In the genomic region with DNA sequence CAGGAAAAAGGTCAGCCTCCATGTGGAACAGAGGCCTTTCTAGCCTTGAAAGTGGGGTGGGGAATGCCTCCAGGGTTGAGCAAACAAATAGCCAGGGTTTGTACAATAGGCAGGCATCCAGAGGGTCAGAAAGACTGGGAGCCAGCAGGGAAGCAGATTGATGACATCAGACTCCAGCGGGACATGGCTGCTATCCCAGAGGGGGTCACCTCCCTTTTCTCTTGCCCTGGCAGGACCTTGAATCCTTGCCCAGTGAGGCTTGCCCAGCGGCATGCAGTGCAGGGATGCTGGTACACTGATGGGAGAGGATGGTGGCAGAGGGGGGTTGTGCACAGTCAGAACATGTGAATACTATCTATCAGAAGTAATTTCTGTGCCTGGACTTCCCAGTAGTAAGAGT, we compare ENCODE assay signal across 8 mouse cellular contexts. TPM values are rescaled to one million over a fixed set of nuclear protein-coding genes. Genes with fewer than 3 reads are reported as not detected.
DNase-seq lines count a peak whose midpoint lies in the region; ATAC-seq lines count a peak whose summit lies in the region.
"Had no signal": no experiment of that assay in that cellular context is flagged by ENCODE, and none has a peak within 500 bp of the region (broad histone marks: within the 10 kb centered on the region; RNA-seq: fewer than 3 reads in every experiment).

No protein-coding gene starts in this region.

- peak; percentile 20 to 30 for DNase-seq in left cerebral cortex, postnatal 14 days (ENCODE audit: low spot score in 2 of 2)
- no peak for DNase-seq in left cerebral cortex, adult 18-20 months (ENCODE audit: low spot score in 2 of 2)
- DNase-seq in adrenal gland, postnatal 36 days = peak; percentile 86
- DNase-seq in layer of hippocampus, postnatal 36 days = peak; percentile 12 to 36

- H3K9me3 ChIP-seq in heart, embryonic 13.5 days = no peaks in the 10 kb centered on the region
- H3K9me3 ChIP-seq: stomach, embryonic 15.5 days had no signal

- no peak overlapping the region for H3K4me3 ChIP-seq in heart, embryonic 13.5 days
- H3K4me3 ChIP-seq: stomach, embryonic 15.5 days had no signal

- H3K4me1 ChIP-seq in heart, embryonic 13.5 days = peaks cover 37% of the 10 kb centered on the region

- peak overlapping the region; percentile 90 for H3K27ac ChIP-seq in heart, embryonic 13.5 days (replicated peaks)
- H3K27ac ChIP-seq: stomach, embryonic 15.5 days had no signal

- intact Hi-C loops in left cerebral cortex, postnatal 14 days (cut with DNase I) = no loop called here

- H3K4me2 ChIP-seq in heart, embryonic 13.5 days = no peak overlapping the region
- H3K4me2 ChIP-seq: stomach, embryonic 15.5 days had no signal

- H3K9ac ChIP-seq in heart, embryonic 13.5 days = peak overlapping the region; percentile 37; the same call in 1 of the 2 replicates
- H3K9ac ChIP-seq: stomach, embryonic 15.5 days had no signal

- no peak for ATAC-seq in heart, embryonic 13.5 days (ENCODE audit: extremely low read depth, insufficient number of reproducible peaks, low FRiP score, low TSS enrichment)
- no peak for ATAC-seq in inflammation-experienced regulatory T-cells, adult 6 months
- no peak for ATAC-seq in megakaryocyte, adult 5-6 weeks (ENCODE audit: poor library complexity, severe bottlenecking)

- 54% methylated on average over 2 of the region's 2 CpGs for WGBS in heart, embryonic 13.5 days

- H3K27me3 ChIP-seq in heart, embryonic 13.5 days (replicated peaks) = no peaks in the 10 kb centered on the region
- H3K27me3 ChIP-seq: stomach, embryonic 15.5 days had no signal

- no peaks in the 10 kb centered on the region for H3K36me3 ChIP-seq in heart, embryonic 13.5 days
- H3K36me3 ChIP-seq: stomach, embryonic 15.5 days had no signal

RNA-seq across cellular contexts. Expression of gene Slc13a4, which starts 10.9 kb away (rescaled TPM):
- total RNA-seq in left cerebral cortex, postnatal 14 days (2021) = 10 to 100 TPM; 11.1 to 13.9 TPM
- total RNA-seq in left cerebral cortex, adult 18-20 months (2021) = 10 to 100 TPM; 16.4 to 16.6 TPM
- total RNA-seq in adrenal gland, postnatal 36 days (2021) = under 1 TPM; 0.46 TPM
- polyA plus RNA-seq in heart, embryonic 13.5 days (2015; fragmentation: Nextera tagmentation; extraction: Ambion mirVana) = 1.3 TPM in 2 replicates
- 1 to 10 TPM; 2.7 to 6.0 TPM for total RNA-seq in layer of hippocampus, postnatal 36 days (2021)
- under 1 TPM in 1 of 3 experiments, not detected in 2; 0.19 TPM for polyA plus RNA-seq in inflammation-experienced regulatory T-cells, adult 6 months (2017; shearing (Covaris generic))
- total RNA-seq in megakaryocyte, adult 5-6 weeks (2015) = not detected in 2 replicates
- 0.22 TPM in 1 of 2 replicates, not detected in the other for total RNA-seq in megakaryocyte, adult 5-6 weeks (2017)

RNA-seq across cellular contexts. Expression of gene Fam180a, which starts 28.9 kb away (rescaled TPM):
- 1 to 10 TPM; 5.5 to 7.4 TPM for total RNA-seq in left cerebral cortex, postnatal 14 days (2021)
- 1 to 10 TPM; 5.4 to 5.7 TPM for total RNA-seq in left cerebral cortex, adult 18-20 months (2021)
- total RNA-seq in adrenal gland, postnatal 36 days (2021) = 1 to 10 TPM; 1.7 to 4.6 TPM
- 0.29 and 0.65 TPM in 2 replicates for polyA plus RNA-seq in heart, embryonic 13.5 days (2015; fragmentation: Nextera tagmentation; extraction: Ambion mirVana)
- 1 to 10 TPM; 1.1 to 1.6 TPM for total RNA-seq in layer of hippocampus, postnatal 36 days (2021)
- not detected for polyA plus RNA-seq in inflammation-experienced regulatory T-cells, adult 6 months (2017; shearing (Covaris generic))
- total RNA-seq in megakaryocyte, adult 5-6 weeks (2015) = not detected in 2 replicates
- not detected in 2 replicates for total RNA-seq in megakaryocyte, adult 5-6 weeks (2017)

Comparison
In these comparisons a context has a peak if more than half of its experiments do, and no peak if none do; other contexts are left out.
1. DNase-seq: peak in left cerebral cortex, postnatal 14 days (2 of 2), adrenal gland, postnatal 36 days (2 of 2) and layer of hippocampus, postnatal 36 days (2 of 2); none in left cerebral cortex, adult 18-20 months (0 of 2).